Comparison of ENCODE assay signal across 27 mouse cellular contexts in the genomic region with DNA sequence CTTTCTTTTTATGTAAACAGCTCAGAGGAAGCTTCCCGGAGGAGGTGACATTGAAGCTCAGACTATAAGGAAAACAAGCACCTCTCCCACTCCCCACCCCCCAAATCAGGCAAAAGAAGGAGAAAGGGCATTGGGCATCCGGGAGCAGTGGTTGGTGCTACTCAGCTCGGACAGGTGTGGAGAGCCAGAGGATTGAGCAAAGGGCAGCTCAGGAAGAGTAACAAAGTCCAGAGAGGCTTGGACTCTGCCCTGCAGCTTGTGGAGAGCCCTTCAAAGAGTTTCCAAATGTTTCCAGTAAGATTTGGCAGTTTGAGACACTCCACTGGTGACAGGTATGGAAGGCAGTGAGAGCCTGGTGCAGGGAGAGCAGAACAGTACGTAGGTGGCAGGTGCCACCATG. TPM values are rescaled to one million over a fixed set of nuclear protein-coding genes. Genes with fewer than 3 reads are reported as not detected.
A peak's percentile ranks its signal among the peaks of the same experiment; 100 is the strongest.
DNase-seq lines count a peak whose midpoint lies in the region; ATAC-seq and TF ChIP-seq lines count a peak whose summit lies in the region.
"Had no signal": no experiment of that assay in that cellular context is flagged by ENCODE, and none has a peak within 500 bp of the region (broad histone marks: within the 10 kb centered on the region; RNA-seq: fewer than 3 reads in every experiment).

No protein-coding gene starts in this region.

- H3K4me3 ChIP-seq in liver, adult 2 months (ENCODE audit: insufficient read depth, low read depth, low read length) = no peak overlapping the region
- H3K4me3 ChIP-seq in liver, embryonic 12.5 days = no peak overlapping the region
- H3K4me3 ChIP-seq: forebrain, embryonic 10.5 days; heart, adult 2 months; heart, embryonic 13.5 days; layer of hippocampus, adult 2 months; limb, embryonic 12.5 days; midbrain, embryonic 13.5 days had no signal

- 0 out of 2 replicates have a peak overlapping the region, but pooled peaks have one; percentile 12 for H3K9ac ChIP-seq in liver, adult 2 months (ENCODE audit: low read depth, low read length)
- H3K9ac ChIP-seq in liver, embryonic 12.5 days = no peak overlapping the region
- H3K9ac ChIP-seq: heart, embryonic 13.5 days; limb, embryonic 12.5 days; lung, embryonic 14.5 days; midbrain, embryonic 13.5 days had no signal

- peak overlapping the region; percentile 97 for H3K27ac ChIP-seq in liver, adult 2 months (replicated peaks; ENCODE audit: insufficient read depth, low read depth, low read length)
- H3K27ac ChIP-seq in liver, embryonic 12.5 days = no peak overlapping the region
- H3K27ac ChIP-seq: forebrain, embryonic 10.5 days; heart, adult 2 months; heart, embryonic 13.5 days; layer of hippocampus, adult 2 months; limb, embryonic 12.5 days; midbrain, embryonic 13.5 days; stomach, postnatal 0 days had no signal

- H3K79me2 ChIP-seq in liver, adult 2 months (ENCODE audit: control insufficient read depth, insufficient read depth, low read length) = 0 out of 2 replicates have a peak, but pooled peaks cover 3% of the 10 kb centered on the region

- H3K4me2 ChIP-seq in liver, embryonic 12.5 days = no peak overlapping the region
- H3K4me2 ChIP-seq: heart, embryonic 13.5 days; limb, embryonic 12.5 days; lung, embryonic 14.5 days; midbrain, embryonic 13.5 days had no signal

- peak; percentile 97 for DNase-seq in liver, adult 2 months (ENCODE audit: extremely low read depth, low read depth, low spot score)
- DNase-seq in lung, postnatal 36 days = peak; percentile 34
- DNase-seq in lung, postnatal 4 days = no peak
- peak; percentile 49 for DNase-seq in kidney, postnatal 10 days
- DNase-seq in yolk sac, embryonic 10.5 days (ENCODE audit: low spot score) = peak; percentile 80
- no peak for DNase-seq in frontal cortex, postnatal 10 days (ENCODE audit: low spot score in 2 of 2)
- DNase-seq in adrenal gland, adult 8-10 months = no peak
- DNase-seq: B cell, adult 2 months; cerebellum, adult 11-12 months; cerebellum, postnatal 10 days; gastrocnemius, postnatal 36 days; heart, adult 2 months; heart, postnatal 14 days; layer of hippocampus, postnatal 36 days; lung, embryonic 14.5 days; thymus, adult 2 months; thymus, postnatal 4 days had no signal

- H3K36me3 ChIP-seq in liver, adult 2 months (ENCODE audit: control insufficient read depth, insufficient read depth, low read length) = no peaks in the 10 kb centered on the region
- peaks cover 9% of the 10 kb centered on the region for H3K36me3 ChIP-seq in liver, embryonic 12.5 days
- H3K36me3 ChIP-seq: forebrain, embryonic 10.5 days had no signal

- H3K4me1 ChIP-seq in liver, adult 2 months (ENCODE audit: control insufficient read depth, insufficient read depth, low read length) = peaks cover 36% of the 10 kb centered on the region
- peaks cover 28% of the 10 kb centered on the region for H3K4me1 ChIP-seq in liver, embryonic 12.5 days

- no peaks in the 10 kb centered on the region for H3K9me3 ChIP-seq in liver, embryonic 12.5 days (replicated peaks)
- H3K9me3 ChIP-seq: forebrain, embryonic 10.5 days; G1E; heart, embryonic 13.5 days; limb, embryonic 12.5 days; midbrain, embryonic 13.5 days had no signal

- no peaks in the 10 kb centered on the region for H3K27me3 ChIP-seq in liver, adult 2 months (ENCODE audit: control insufficient read depth, insufficient read depth, low read length)
- H3K27me3 ChIP-seq in liver, embryonic 12.5 days (replicated peaks) = no peaks in the 10 kb centered on the region
- H3K27me3 ChIP-seq: CH12.LX, Patski had no signal

- TF ChIP-seq POLR2A in liver, adult 2 months (IDR thresholded peaks at IDR 0.05; ENCODE audit: extremely low read depth, insufficient read depth, low read length) = no peak

- no peak for ATAC-seq in liver, embryonic 12.5 days
- ATAC-seq: midbrain, embryonic 13.5 days; Patski had no signal

- TF ChIP-seq CTCF in liver, adult 2 months (IDR thresholded peaks at IDR 0.05; ENCODE audit: low read depth, low read length) = no peak

- WGBS in liver, adult 2 months = 18% methylated on average over 4 of the region's 4 CpGs
- 56% methylated on average over 4 of the region's 4 CpGs for WGBS in liver, embryonic 12.5 days (ENCODE audit: insufficient replicate concordance)

RNA-seq across cellular contexts. Expression of a gene that starts 6.2 kb away (rescaled TPM):
- 15.3 and 15.8 TPM in 2 replicates for total RNA-seq in liver, adult 2 months (2014; rRNA removed)
- polyA plus RNA-seq in liver, adult 2 months (2012; rRNA removed) = 24.1 and 25.7 TPM in 2 replicates
- 49.7 and 50.3 TPM in 2 replicates for polyA plus RNA-seq in liver, embryonic 12.5 days (2016; fragmentation: Nextera tagmentation; extraction: Ambion mirVana)
- 10 to 100 TPM; 24.9 to 36.2 (median 29.7) TPM for total RNA-seq in adrenal gland, adult 8-10 months (2022)

RNA-seq across cellular contexts. Expression of a gene that starts 33.3 kb away (rescaled TPM):
- total RNA-seq in liver, adult 2 months (2014; rRNA removed) = 12.1 and 15.1 TPM in 2 replicates
- 5.5 and 6.6 TPM in 2 replicates for polyA plus RNA-seq in liver, adult 2 months (2012; rRNA removed)
- polyA plus RNA-seq in liver, embryonic 12.5 days (2016; fragmentation: Nextera tagmentation; extraction: Ambion mirVana) = 116 and 121 TPM in 2 replicates
- 10 to 100 TPM; 33.5 to 42.5 (median 37.2) TPM for total RNA-seq in adrenal gland, adult 8-10 months (2022)

RNA-seq across cellular contexts. Expression of a gene that starts 47.4 kb away (rescaled TPM):
- total RNA-seq in liver, adult 2 months (2014; rRNA removed) = 0.20 and 0.28 TPM in 2 replicates
- polyA plus RNA-seq in liver, adult 2 months (2012; rRNA removed) = 0.95 and 1.5 TPM in 2 replicates
- 3.5 and 3.7 TPM in 2 replicates for polyA plus RNA-seq in liver, embryonic 12.5 days (2016; fragmentation: Nextera tagmentation; extraction: Ambion mirVana)
- 10 to 100 TPM in 2 of 4 experiments, 1 to 10 TPM in 2; 5.5 to 12.8 (median 8.9) TPM for total RNA-seq in adrenal gland, adult 8-10 months (2022)

RNA-seq across cellular contexts. Expression of a gene that starts 54.1 kb away (rescaled TPM):
- total RNA-seq in liver, adult 2 months (2014; rRNA removed) = 4.3 and 5.5 TPM in 2 replicates
- 5.1 and 6.0 TPM in 2 replicates for polyA plus RNA-seq in liver, adult 2 months (2012; rRNA removed)
- polyA plus RNA-seq in liver, embryonic 12.5 days (2016; fragmentation: Nextera tagmentation; extraction: Ambion mirVana) = 16.3 and 16.6 TPM in 2 replicates
- 10 to 100 TPM; 24.8 to 33.8 (median 28.5) TPM for total RNA-seq in adrenal gland, adult 8-10 months (2022)

RNA-seq across cellular contexts. Expression of a gene that starts 54.5 kb away (rescaled TPM):
- 9.3 and 11.6 TPM in 2 replicates for total RNA-seq in liver, adult 2 months (2014; rRNA removed)
- polyA plus RNA-seq in liver, adult 2 months (2012; rRNA removed) = 4.2 and 5.5 TPM in 2 replicates
- polyA plus RNA-seq in liver, embryonic 12.5 days (2016; fragmentation: Nextera tagmentation; extraction: Ambion mirVana) = 51.4 and 51.5 TPM in 2 replicates
- total RNA-seq in adrenal gland, adult 8-10 months (2022) = 10 to 100 TPM; 31.2 to 40.7 (median 34.4) TPM

Comparison
In these comparisons a context has a peak if more than half of its experiments do, and no peak if none do; other contexts are left out.
1. DNase-seq: peak in liver, adult 2 months (single experiment), lung, postnatal 36 days (single experiment), kidney, postnatal 10 days (single experiment) and yolk sac, embryonic 10.5 days (single experiment); none in lung, postnatal 4 days (0 of 2), frontal cortex, postnatal 10 days (0 of 2) and adrenal gland, adult 8-10 months (single experiment).